Mouse (Mus musculus) MEL (cell line): ENCODE results near the gene Gramd1b. TPM values are rescaled to one million over a fixed set of nuclear protein-coding genes. Genes with fewer than 3 reads are reported as not detected.

ENCODE experiments used
- DNase-seq: peaks from one replicate; pipeline ENCODE4 v3.0.0; 2011; ENCODE audit warnings: low read depth, low spot score
- H3K27ac ChIP-seq: 2 replicates; pipeline ENCODE4 v1.5.1; 2012; ENCODE audit warnings: low read depth, mild to moderate bottlenecking, control low read depth, low read length, moderate library complexity; ENCODE audit not compliant: control insufficient read depth
- H3K27me3 ChIP-seq, 2 experiments: fragments of 150-350 bp in 1 of 2; sonication (generic) in 1 of 2; 2 replicates each; pipeline ENCODE4 v1.6.1; 2012; ENCODE audit warnings: low read length in 2 of 2, mild to moderate bottlenecking in 2 of 2, improper control_type of control experiment in 1 of 2, moderate library complexity in 1 of 2; ENCODE audit not compliant: insufficient read depth in 2 of 2, control insufficient read depth in 1 of 2
- H3K36me3 ChIP-seq, 2 experiments: 2 replicates each; pipeline ENCODE4 v1.6.1; 2012 to 2014; ENCODE audit warnings: low read length in 2 of 2, improper control_type of control experiment in 1 of 2, inconsistent platforms in 1 of 2, mild to moderate bottlenecking in 1 of 2; ENCODE audit not compliant: insufficient read depth in 2 of 2, control insufficient read depth in 1 of 2
- H3K4me1 ChIP-seq, 2 experiments: fragments of 150-350 bp in 1 of 2; sonication (generic) in 1 of 2; 2 replicates each; pipeline ENCODE4 v1.6.1; 2012; ENCODE audit warnings: low read length in 2 of 2, improper control_type of control experiment in 1 of 2, mild to moderate bottlenecking in 1 of 2; ENCODE audit not compliant: insufficient read depth in 2 of 2, control insufficient read depth in 1 of 2
- H3K4me3 ChIP-seq, 2 experiments: fragments of 150-350 bp in 1 of 2; sonication (generic) in 1 of 2; 2 replicates each; pipeline ENCODE4 v1.5.1; 2012; ENCODE audit warnings: low read depth in 2 of 2, low read length in 2 of 2, mild to moderate bottlenecking in 2 of 2, moderate library complexity in 2 of 2, control low read depth in 1 of 2, improper control_type of control experiment in 1 of 2; ENCODE audit not compliant: control insufficient read depth in 1 of 2, insufficient read depth in 1 of 2
- H3K79me2 ChIP-seq: 2 replicates; pipeline ENCODE4 v1.6.1; 2012; ENCODE audit warnings: mild to moderate bottlenecking, low read length, moderate library complexity; ENCODE audit not compliant: control insufficient read depth, poor library complexity, insufficient read depth
- H3K9ac ChIP-seq: 2 replicates; pipeline ENCODE4 v1.6.1; 2012; ENCODE audit warnings: low read depth, mild to moderate bottlenecking, control low read depth, low read length, moderate library complexity; ENCODE audit not compliant: control insufficient read depth, poor library complexity, severe bottlenecking
- H3K9me3 ChIP-seq: fragments of 150-350 bp; sonication (generic); replicated peaks from 2 replicates; pipeline ENCODE4 v1.6.1; 2012; ENCODE audit warnings: mild to moderate bottlenecking, low read length, improper control_type of control experiment, moderate library complexity; ENCODE audit not compliant: insufficient read depth
- BHLHE40 ChIP-seq: IDR thresholded peaks from 2 replicates; pipeline ENCODE4 v1.6.1; 2012; ENCODE audit warnings: low read depth, mild to moderate bottlenecking, inconsistent platforms, low read length, improper control_type of control experiment, borderline replicate concordance
- CHD1 ChIP-seq: IDR thresholded peaks from 2 replicates; pipeline ENCODE4 v1.6.1; 2012; ENCODE audit warnings: low read depth, mild to moderate bottlenecking, inconsistent platforms, low read length, improper control_type of control experiment
- CHD2 ChIP-seq: IDR thresholded peaks from 2 replicates; pipeline ENCODE4 v1.6.1; 2011; ENCODE audit warnings: low read length, improper control_type of control experiment
- E2F4 ChIP-seq: IDR thresholded peaks from 2 replicates; pipeline ENCODE4 v1.6.1; 2011; ENCODE audit warnings: low read depth, low read length, improper control_type of control experiment, borderline replicate concordance
- EP300 ChIP-seq, 2 experiments: IDR thresholded peaks; 2 replicates each; pipeline ENCODE4 v1.6.1; 2011; ENCODE audit warnings: improper control_type of control experiment in 2 of 2, low read length in 2 of 2, low read depth in 1 of 2, mild to moderate bottlenecking in 1 of 2
- ETS1 ChIP-seq: IDR thresholded peaks from 2 replicates; pipeline ENCODE4 v1.6.1; 2012; ENCODE audit warnings: low read depth, mild to moderate bottlenecking, inconsistent platforms, low read length, improper control_type of control experiment, moderate library complexity
- GABPA ChIP-seq: IDR thresholded peaks from 2 replicates; pipeline ENCODE4 v1.6.1; 2012; ENCODE audit warnings: low read depth, mild to moderate bottlenecking, inconsistent platforms, low read length, improper control_type of control experiment, moderate library complexity
- MAFK ChIP-seq: IDR thresholded peaks from 2 replicates; pipeline ENCODE4 v1.6.1; 2011; ENCODE audit warnings: low read depth, mild to moderate bottlenecking, low read length, improper control_type of control experiment, borderline replicate concordance
- MEF2A ChIP-seq: IDR thresholded peaks from 2 replicates; pipeline ENCODE4 v1.6.1; 2014; ENCODE audit warnings: low read depth, mild to moderate bottlenecking, inconsistent platforms, low read length, improper control_type of control experiment; ENCODE audit not compliant: poor library complexity, insufficient replicate concordance, severe bottlenecking; ENCODE audit errors: extremely low read depth
- MXI1 ChIP-seq: IDR thresholded peaks from 2 replicates; pipeline ENCODE4 v1.6.1; 2011; ENCODE audit warnings: mild to moderate bottlenecking, low read depth, low read length, improper control_type of control experiment
- MYC ChIP-seq: IDR thresholded peaks from 2 replicates; pipeline ENCODE4 v1.6.1; 2011; ENCODE audit warnings: low read depth, mild to moderate bottlenecking, low read length, improper control_type of control experiment, moderate library complexity
- NRF1 ChIP-seq: IDR thresholded peaks from 2 replicates; pipeline ENCODE4 v1.6.1; 2014; ENCODE audit warnings: low read depth, mild to moderate bottlenecking, inconsistent platforms, low read length, improper control_type of control experiment, moderate library complexity; ENCODE audit not compliant: poor library complexity, insufficient read depth, severe bottlenecking
- POLR2AphosphoS2 ChIP-seq: IDR thresholded peaks from 2 replicates; pipeline ENCODE4 v1.6.1; 2011; ENCODE audit warnings: low read length, improper control_type of control experiment
- RAD21 ChIP-seq: IDR thresholded peaks from 2 replicates; pipeline ENCODE4 v1.6.1; 2011; ENCODE audit warnings: mild to moderate bottlenecking, low read depth, low read length, improper control_type of control experiment
- SMC3 ChIP-seq: IDR thresholded peaks from 2 replicates; pipeline ENCODE4 v1.6.1; 2011; ENCODE audit warnings: low read depth, low read length, improper control_type of control experiment
- TAL1 ChIP-seq: IDR thresholded peaks from 2 replicates; pipeline ENCODE4 v1.6.1; 2012; ENCODE audit warnings: mild to moderate bottlenecking, inconsistent platforms, low read length, moderate library complexity, mixed read lengths
- TBP ChIP-seq: IDR thresholded peaks from 2 replicates; pipeline ENCODE4 v1.8.0; 2011; ENCODE audit warnings: low read depth, low read length, improper control_type of control experiment
- TCF12 ChIP-seq: IDR thresholded peaks from 2 replicates; pipeline ENCODE4 v1.6.1; 2014; ENCODE audit warnings: low read depth, mild to moderate bottlenecking, inconsistent platforms, low read length, improper control_type of control experiment, moderate library complexity
- USF1 ChIP-seq: IDR thresholded peaks from 2 replicates; pipeline ENCODE4 v1.6.1; 2014; ENCODE audit warnings: low read depth, mild to moderate bottlenecking, inconsistent platforms, low read length, improper control_type of control experiment, moderate library complexity
- USF2 ChIP-seq, 2 experiments: IDR thresholded peaks; 2 replicates each; pipeline ENCODE4 v1.6.1; 2011 to 2012; ENCODE audit warnings: improper control_type of control experiment in 2 of 2, low read length in 2 of 2, borderline replicate concordance in 1 of 2, inconsistent platforms in 1 of 2, low read depth in 1 of 2, mild to moderate bottlenecking in 1 of 2; ENCODE audit not compliant: insufficient read depth in 1 of 2
- ZC3H11A ChIP-seq: IDR thresholded peaks from 2 replicates; pipeline ENCODE4 v1.6.1; 2012; ENCODE audit warnings: low read depth, mild to moderate bottlenecking, inconsistent platforms, low read length, improper control_type of control experiment
- ZNF384 ChIP-seq: IDR thresholded peaks from 2 replicates; pipeline ENCODE4 v1.6.1; 2012; ENCODE audit warnings: low read depth, mild to moderate bottlenecking, inconsistent platforms, low read length, improper control_type of control experiment
- polyA plus RNA-seq, 2 experiments: library from polyadenylated mRNA; stranded (reverse) in 1 of 2; unstranded in 1 of 2; fragments of >175 nt in 1 of 2; fragments of >200 nt in 1 of 2; gene quantifications; 2 replicates each; pipeline versions ENCODE4 v1.2.1 to v1.2.4; 2012; ENCODE audit warnings: low replicate concordance in 2 of 2, low read depth in 1 of 2; ENCODE audit not compliant: insufficient read length in 2 of 2, insufficient read depth in 1 of 2, missing spikeins in 1 of 2
- total RNA-seq: library from RNA; depleted of rRNA; stranded (reverse); fragments of 300-350 nt; gene quantifications from 2 replicates; pipeline ENCODE4 v1.2.3, GENCODE M21; 2012

Gene Gramd1b
- total and polyA plus RNA-seq, 3 experiments: not detected

- H3K27ac ChIP-seq: no peak overlapping the region
- no peaks in the 10 kb centered on the region for H3K36me3 ChIP-seq
- no peak for TF ChIP-seq TBP
- TF ChIP-seq MYC: no peak
- no peak for TF ChIP-seq GABPA
- TF ChIP-seq MAFK: no peak
- TF ChIP-seq CHD2: no peak
- no peak for TF ChIP-seq POLR2AphosphoS2
- no peak for TF ChIP-seq TAL1
- no peak for TF ChIP-seq MEF2A
- no peak for TF ChIP-seq USF2 (IDR thresholded peaks at IDR 0.05; ENCODE audit: borderline replicate concordance in 1 of 2, insufficient read depth in 1 of 2, low read depth in 1 of 2, low read length in 2 of 2)
- TF ChIP-seq ZC3H11A: no peak
- no peak for TF ChIP-seq BHLHE40
- TF ChIP-seq ZNF384: no peak
- no peak for TF ChIP-seq SMC3
- TF ChIP-seq E2F4: no peak
- TF ChIP-seq TCF12: no peak
- no peak for TF ChIP-seq USF1
- no peaks in the 10 kb centered on the region for H3K9me3 ChIP-seq
- no peaks in the 10 kb centered on the region for H3K79me2 ChIP-seq
- H3K9ac ChIP-seq: no peak overlapping the region
- no peak for DNase-seq
- H3K27me3 ChIP-seq: no peaks in the 10 kb centered on the region
- no peak overlapping the region for H3K4me3 ChIP-seq
- H3K4me1 ChIP-seq: no peaks in the 10 kb centered on the region
Measured at GRCm38 (mm10) chr9:40389175-40389574, 142.0 kb downstream of the Gramd1b start.

DNA sequence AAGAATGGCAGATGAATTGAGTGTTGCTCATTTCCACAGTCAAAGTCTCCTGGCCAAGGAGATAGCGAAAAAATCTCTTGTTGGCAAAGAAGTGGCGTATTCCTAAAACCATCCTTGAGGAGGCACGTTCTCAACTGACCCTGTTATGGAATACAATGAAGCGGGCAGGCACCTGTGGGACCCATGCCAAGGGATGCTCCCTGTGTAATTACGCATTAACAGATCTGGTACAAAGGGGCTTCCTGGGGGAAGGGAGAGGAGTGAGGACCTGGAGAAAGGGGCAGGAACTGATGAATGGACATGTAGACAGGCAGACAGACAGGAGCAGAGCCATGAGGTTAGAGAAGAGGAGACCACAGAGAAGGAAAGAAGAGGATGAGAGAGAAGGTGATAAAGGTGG, 146.4 kb downstream of the Gramd1b start:
- Histone ChIP-seq H3K4me3 (no peak overlapping the region), H3K4me1 (no peaks in the 10 kb centered on the region), H3K79me2 (no peaks in the 10 kb centered on the region), H3K9me3 (no peaks in the 10 kb centered on the region), H3K27me3 (no peaks in the 10 kb centered on the region), H3K9ac (no peak overlapping the region), H3K36me3 (no peaks in the 10 kb centered on the region), H3K27ac (no peak overlapping the region)
- DNase-seq: no peak
- TF ChIP-seq EP300 (IDR thresholded peaks at IDR 0.05; ENCODE audit: low read depth in 1 of 2, low read length in 2 of 2): no peak
- TF ChIP-seq CHD1: no peak
- no peak for TF ChIP-seq ETS1
- TF ChIP-seq POLR2AphosphoS2: no peak
- no peak for TF ChIP-seq MEF2A
- TF ChIP-seq MXI1: no peak
- TF ChIP-seq TBP: no peak
- no peak for TF ChIP-seq MAFK
- TF ChIP-seq NRF1: no peak
- no peak for TF ChIP-seq RAD21
- no peak for TF ChIP-seq USF2 (IDR thresholded peaks at IDR 0.05; ENCODE audit: borderline replicate concordance in 1 of 2, insufficient read depth in 1 of 2, low read depth in 1 of 2, low read length in 2 of 2)
